Mouse (Mus musculus): ENCODE measurements around the gene Ap5z1. TPM values are rescaled to one million over a fixed set of nuclear protein-coding genes. Genes with fewer than 3 reads are reported as not detected.

The Ap5z1 gene
- polyA plus RNA-seq, 1 experiment from 2014 or later: 8.8 TPM

DNA sequence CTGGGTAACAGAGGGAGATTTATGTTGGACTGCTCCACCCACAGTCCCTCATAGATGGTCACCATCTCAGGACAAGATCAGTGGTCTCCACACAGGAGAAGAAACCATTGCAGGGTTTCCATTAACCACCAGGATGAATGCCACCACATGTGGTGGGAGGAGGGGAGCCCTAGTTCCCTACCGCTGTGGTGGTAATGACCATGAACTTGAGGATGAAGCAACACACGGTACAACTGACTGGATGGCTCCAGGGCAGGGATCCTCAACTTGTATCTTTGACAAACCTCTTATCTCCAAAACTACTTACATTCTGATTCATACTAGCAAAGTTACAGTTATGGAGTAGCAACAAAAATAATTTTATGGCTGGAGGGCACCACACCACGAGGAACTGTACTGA is 29.6 kb downstream of the Ap5z1 start:
- Histone ChIP-seq H3K27me3 (ENCODE audit: control insufficient read depth, insufficient read depth, low read length) (no peaks in the 10 kb centered on the region), H3K27ac (ENCODE audit: low read length) (no peak overlapping the region), H3K36me3 (ENCODE audit: control insufficient read depth, insufficient read depth) (no peaks in the 10 kb centered on the region), H3K4me2 (ENCODE audit: low read depth, low read length) (no peak overlapping the region), H3K9ac (ENCODE audit: low read length) (no peak overlapping the region), H3K9me3 (replicated peaks; ENCODE audit: control insufficient read depth, low read length) (no peaks in the 10 kb centered on the region), H3K4me3 (ENCODE audit: low read length) (no peak overlapping the region), H3K4me1 (ENCODE audit: control insufficient read depth, insufficient read depth, low read length) (peaks cover 8% of the 10 kb centered on the region)
- WGBS: 88% methylated on average over 3 of the region's 3 CpGs
- ATAC-seq (replicated peaks; ENCODE audit: extremely low read depth, insufficient read depth, low FRiP score): no peak

GRCm38 (mm10) chr5:142495321-142496096 is 31.8 kb downstream of the Ap5z1 start:
- Histone ChIP-seq H3K36me3 (ENCODE audit: control insufficient read depth, insufficient read depth) (no peaks in the 10 kb centered on the region), H3K27me3 (ENCODE audit: control insufficient read depth, insufficient read depth, low read length) (no peaks in the 10 kb centered on the region), H3K9ac (ENCODE audit: low read length) (0 out of 2 replicates have a peak overlapping the region, but pooled peaks have one; percentile 9), H3K27ac (ENCODE audit: low read length) (peak overlapping the region; percentile 22; the same call in 1 of the 2 replicates), H3K4me2 (ENCODE audit: low read depth, low read length) (no peak overlapping the region), H3K4me1 (ENCODE audit: control insufficient read depth, insufficient read depth, low read length) (peaks cover 8% of the 10 kb centered on the region), H3K9me3 (replicated peaks; ENCODE audit: control insufficient read depth, low read length) (no peaks in the 10 kb centered on the region), H3K4me3 (ENCODE audit: low read length) (no peak overlapping the region)
- 48% methylated on average over 14 of the region's 14 CpGs for WGBS
- no peak; the same call in 1 of the 2 replicates for ATAC-seq (replicated peaks; ENCODE audit: extremely low read depth, insufficient read depth, low FRiP score)

DNA sequence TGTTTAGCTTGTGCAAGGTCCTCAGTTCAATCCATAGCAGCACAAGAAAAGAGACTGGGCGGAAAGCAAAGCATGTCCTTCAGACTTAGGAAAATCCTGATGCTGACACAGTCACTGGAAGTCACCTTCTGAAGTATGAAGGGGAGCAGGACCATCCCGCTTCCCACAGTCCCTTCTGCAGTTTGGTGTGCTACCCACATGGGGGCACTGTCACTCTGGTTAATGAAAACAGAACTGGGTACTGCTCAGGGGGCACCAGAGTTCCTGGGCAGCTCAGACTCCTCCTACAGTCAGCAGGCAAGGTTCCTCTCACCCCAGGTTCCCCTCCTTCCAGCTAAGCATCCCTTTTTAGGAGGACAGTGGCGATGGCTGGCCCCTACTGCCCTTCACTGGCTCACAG is 35.2 kb downstream of the Ap5z1 start:
- no peak overlapping the region for H3K27ac ChIP-seq (ENCODE audit: low read length)
- ATAC-seq (replicated peaks; ENCODE audit: extremely low read depth, insufficient read depth, low FRiP score): no peak
- no peaks in the 10 kb centered on the region for H3K36me3 ChIP-seq (ENCODE audit: control insufficient read depth, insufficient read depth)
- H3K4me3 ChIP-seq (ENCODE audit: low read length): no peak overlapping the region
- no peaks in the 10 kb centered on the region for H3K9me3 ChIP-seq (replicated peaks; ENCODE audit: control insufficient read depth, low read length)
- 50% methylated on average over 3 of the region's 3 CpGs for WGBS
- peaks cover 11% of the 10 kb centered on the region for H3K4me1 ChIP-seq (ENCODE audit: control insufficient read depth, insufficient read depth, low read length)
- H3K9ac ChIP-seq (ENCODE audit: low read length): no peak overlapping the region
- H3K4me2 ChIP-seq (ENCODE audit: low read depth, low read length): no peak overlapping the region
- no peaks in the 10 kb centered on the region for H3K27me3 ChIP-seq (ENCODE audit: control insufficient read depth, insufficient read depth, low read length)

- Histone ChIP-seq H3K4me1 (ENCODE audit: control insufficient read depth, insufficient read depth, low read length) (0 out of 2 replicates have a peak, but pooled peaks cover 3% of the 10 kb centered on the region), H3K9ac (ENCODE audit: low read length) (no peak overlapping the region), H3K9me3 (replicated peaks; ENCODE audit: control insufficient read depth, low read length) (no peaks in the 10 kb centered on the region), H3K4me2 (ENCODE audit: low read depth, low read length) (no peak overlapping the region), H3K27me3 (ENCODE audit: control insufficient read depth, insufficient read depth, low read length) (no peaks in the 10 kb centered on the region), H3K36me3 (ENCODE audit: control insufficient read depth, insufficient read depth) (no peaks in the 10 kb centered on the region), H3K27ac (ENCODE audit: low read length) (no peak overlapping the region), H3K4me3 (ENCODE audit: low read length) (no peak overlapping the region)
- ATAC-seq (replicated peaks; ENCODE audit: extremely low read depth, insufficient read depth, low FRiP score): no peak
- WGBS: 78% methylated on average over 10 of the region's 10 CpGs
Observed at GRCm38 (mm10) chr5:142500918-142501317, 37.2 kb downstream of the Ap5z1 start.

DNA sequence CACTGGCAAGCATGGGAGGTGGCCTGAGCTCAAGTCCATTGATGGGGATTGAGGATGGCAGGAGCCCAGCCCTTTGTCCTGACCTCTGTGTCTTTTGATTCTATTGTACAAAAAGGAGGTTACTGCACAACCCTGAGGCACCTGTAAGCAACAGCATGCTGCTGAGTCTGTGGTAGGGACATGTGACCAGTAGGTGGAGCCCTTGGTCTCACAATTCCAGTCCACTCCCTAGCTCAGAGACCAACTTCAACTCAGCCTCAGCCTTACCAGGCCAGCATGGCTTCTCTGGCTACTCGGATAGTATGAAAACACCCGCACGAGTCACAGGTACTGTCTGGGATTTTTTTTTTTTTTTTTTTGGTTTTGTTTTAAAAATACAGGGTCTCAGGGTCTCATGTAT is 38.7 kb downstream of the Ap5z1 start:
- peak; percentile 89 for ATAC-seq (replicated peaks; ENCODE audit: extremely low read depth, insufficient read depth, low FRiP score)
- H3K9ac ChIP-seq (ENCODE audit: low read length): no peak overlapping the region
- WGBS: 9% methylated on average over 3 of the region's 3 CpGs

GRCm38 (mm10) chr5:142504175-142504574 is 40.4 kb downstream of the Ap5z1 start:
- 82% methylated on average over 3 of the region's 3 CpGs for WGBS
- H3K4me1 ChIP-seq (ENCODE audit: control insufficient read depth, insufficient read depth, low read length): peaks cover 6% of the 10 kb centered on the region
- H3K4me2 ChIP-seq (ENCODE audit: low read depth, low read length): no peak overlapping the region
- H3K9ac ChIP-seq (ENCODE audit: low read length): no peak overlapping the region
- no peak overlapping the region for H3K4me3 ChIP-seq (ENCODE audit: low read length)
- no peak for ATAC-seq (replicated peaks; ENCODE audit: extremely low read depth, insufficient read depth, low FRiP score)
- H3K27me3 ChIP-seq (ENCODE audit: control insufficient read depth, insufficient read depth, low read length): no peaks in the 10 kb centered on the region
- no peaks in the 10 kb centered on the region for H3K36me3 ChIP-seq (ENCODE audit: control insufficient read depth, insufficient read depth)
- no peaks in the 10 kb centered on the region for H3K9me3 ChIP-seq (replicated peaks; ENCODE audit: control insufficient read depth, low read length)
- H3K27ac ChIP-seq (ENCODE audit: low read length): no peak overlapping the region

More for the DNA sequence above, 38.7 kb downstream of the Ap5z1 start:
- Histone ChIP-seq H3K36me3 (ENCODE audit: control insufficient read depth, insufficient read depth) (no peaks in the 10 kb centered on the region), H3K4me2 (ENCODE audit: low read depth, low read length) (no peak overlapping the region), H3K27me3 (ENCODE audit: control insufficient read depth, insufficient read depth, low read length) (no peaks in the 10 kb centered on the region), H3K27ac (ENCODE audit: low read length) (no peak overlapping the region), H3K4me1 (ENCODE audit: control insufficient read depth, insufficient read depth, low read length) (0 out of 2 replicates have a peak, but pooled peaks cover 3% of the 10 kb centered on the region), H3K4me3 (ENCODE audit: low read length) (no peak overlapping the region), H3K9me3 (replicated peaks; ENCODE audit: control insufficient read depth, low read length) (no peaks in the 10 kb centered on the region)

DNA sequence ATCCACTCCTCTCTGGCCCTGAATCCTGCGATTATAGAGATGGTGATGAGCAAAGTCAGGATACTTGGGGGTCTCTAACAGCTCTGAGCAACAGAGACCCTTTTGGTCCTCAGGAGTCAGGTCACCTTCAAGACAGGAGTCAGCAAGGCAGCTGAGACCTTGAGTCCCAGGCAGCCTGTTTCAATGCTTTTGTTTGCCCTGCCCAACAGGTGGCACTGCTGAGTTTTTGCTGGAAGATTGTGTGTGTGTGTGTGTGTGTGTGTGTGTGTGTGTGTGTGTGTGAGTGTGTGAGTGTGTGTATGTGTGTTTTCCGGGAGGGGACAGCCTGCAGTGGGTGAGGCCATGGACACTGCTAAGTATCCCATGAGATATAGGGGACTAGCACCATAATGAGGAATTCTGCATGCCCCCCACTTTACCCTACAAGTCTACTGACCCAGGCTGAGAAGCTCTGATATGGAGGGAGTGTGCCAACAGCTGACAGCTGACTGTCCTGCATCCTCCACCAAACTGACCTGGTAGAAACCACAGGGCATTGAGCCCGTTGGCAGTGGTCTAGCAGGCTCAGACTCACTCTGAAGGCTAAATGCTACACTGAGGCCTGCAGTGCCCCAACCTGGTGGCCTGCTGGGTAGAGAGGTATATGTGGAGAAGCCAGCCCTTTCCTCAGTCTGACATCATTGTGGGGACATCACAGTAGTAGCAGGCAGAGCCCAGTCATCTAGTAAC is 42.1 kb downstream of the Ap5z1 start:
- ATAC-seq (replicated peaks; ENCODE audit: extremely low read depth, insufficient read depth, low FRiP score): no peak
- 74% methylated on average over 3 of the region's 3 CpGs for WGBS
- H3K9me3 ChIP-seq (replicated peaks; ENCODE audit: control insufficient read depth, low read length): no peaks in the 10 kb centered on the region
- H3K27ac ChIP-seq (ENCODE audit: low read length): no peak overlapping the region
- peaks cover 15% of the 10 kb centered on the region for H3K4me1 ChIP-seq (ENCODE audit: control insufficient read depth, insufficient read depth, low read length)
- no peak overlapping the region for H3K9ac ChIP-seq (ENCODE audit: low read length)
- no peaks in the 10 kb centered on the region for H3K36me3 ChIP-seq (ENCODE audit: control insufficient read depth, insufficient read depth)
- H3K4me3 ChIP-seq (ENCODE audit: low read length): no peak overlapping the region
- no peaks in the 10 kb centered on the region for H3K27me3 ChIP-seq (ENCODE audit: control insufficient read depth, insufficient read depth, low read length)
- no peak overlapping the region for H3K4me2 ChIP-seq (ENCODE audit: low read depth, low read length)

GRCm38 (mm10) chr5:142509141-142510060 is 45.7 kb downstream of the Ap5z1 start:
- H3K9me3 ChIP-seq (replicated peaks; ENCODE audit: control insufficient read depth, low read length): no peaks in the 10 kb centered on the region
- H3K27ac ChIP-seq (ENCODE audit: low read length): no peak overlapping the region
- no peak overlapping the region for H3K4me2 ChIP-seq (ENCODE audit: low read depth, low read length)
- ATAC-seq (replicated peaks; ENCODE audit: extremely low read depth, insufficient read depth, low FRiP score): no peak
- no peak overlapping the region for H3K4me3 ChIP-seq (ENCODE audit: low read length)
- 24% methylated on average over 15 of the region's 15 CpGs for WGBS
- H3K27me3 ChIP-seq (ENCODE audit: control insufficient read depth, insufficient read depth, low read length): no peaks in the 10 kb centered on the region
- H3K4me1 ChIP-seq (ENCODE audit: control insufficient read depth, insufficient read depth, low read length): peaks cover 13% of the 10 kb centered on the region
- H3K9ac ChIP-seq (ENCODE audit: low read length): peak overlapping the region; percentile 50; the same call in 1 of the 2 replicates
- H3K36me3 ChIP-seq (ENCODE audit: control insufficient read depth, insufficient read depth): no peaks in the 10 kb centered on the region

Data from heart, embryonic 16.5 days (tissue).